In genomic region chr6:93543354-93544129, GRCm38 (mm10) we compare ENCODE assay signal across 9 mouse cellular contexts.
DNase-seq lines count a peak whose midpoint lies in the region; ATAC-seq and TF ChIP-seq lines count a peak whose summit lies in the region.
"Had no signal": no experiment of that assay in that cellular context is flagged by ENCODE, and none has a peak within 500 bp of the region (broad histone marks: within the 10 kb centered on the region; RNA-seq: fewer than 3 reads in every experiment).

No protein-coding gene starts in this region.

- H3K36me3 ChIP-seq in forebrain, embryonic 14.5 days (ENCODE audit: control insufficient read depth, insufficient read depth, low read length): no peaks in the 10 kb centered on the region

- intact Hi-C loops in gastrocnemius, adult 2 months (cut with DNase I): loop anchor here (5.0 kb wide), 1 partner anchor 756 kb away; no protein-coding TSS in a partner anchor

- no peaks in the 10 kb centered on the region for H3K27me3 ChIP-seq in forebrain, embryonic 14.5 days (replicated peaks; ENCODE audit: control insufficient read depth, insufficient read depth, low read length)

- H3K9me3 ChIP-seq in forebrain, embryonic 14.5 days (replicated peaks; ENCODE audit: control insufficient read depth, low read length): no peaks in the 10 kb centered on the region

- peak overlapping the region; percentile 62 for H3K4me3 ChIP-seq in gastrocnemius, adult 2 months
- no peak overlapping the region for H3K4me3 ChIP-seq in forebrain, embryonic 14.5 days (ENCODE audit: low read depth, low read length)
- H3K4me3 ChIP-seq: myocyte had no signal

- H3K9ac ChIP-seq in forebrain, embryonic 14.5 days (ENCODE audit: low read length): no peak overlapping the region

- no peak for DNase-seq in gastrocnemius, adult 2 months
- no peak for DNase-seq in gastrocnemius, postnatal 25 days
- peak; percentile 12 for DNase-seq in ES-CJ7 (ENCODE audit: low read depth, low spot score)
- DNase-seq in forebrain, embryonic 14.5 days (ENCODE audit: low spot score): peak; percentile 64
- DNase-seq in kidney, postnatal 14 days: peak; percentile 32
- no peak for DNase-seq in urinary bladder, adult 2 months (ENCODE audit: low spot score)
- DNase-seq in cerebellum, adult 9-11 months: no peak

- H3K4me1 ChIP-seq in forebrain, embryonic 14.5 days (ENCODE audit: control insufficient read depth, insufficient read depth, low read length): no peaks in the 10 kb centered on the region

- peak; percentile 23; the same call in 1 of the 2 replicates for ATAC-seq in forebrain, embryonic 14.5 days
- ATAC-seq in inflammation-experienced regulatory T-cells, adult 6 months: no peak

- H3K4me2 ChIP-seq in forebrain, embryonic 14.5 days (ENCODE audit: low read length): peak overlapping the region; percentile 33; the same call in 1 of the 2 replicates

- peak overlapping the region; percentile 52 for H3K27ac ChIP-seq in gastrocnemius, adult 2 months
- H3K27ac ChIP-seq in forebrain, embryonic 14.5 days (ENCODE audit: low read depth, low read length): no peak overlapping the region

- peak; percentile 69 for TF ChIP-seq CTCF in gastrocnemius, adult 2 months (IDR thresholded peaks at IDR 0.05)

- 16% methylated on average over 15 of the region's 15 CpGs for WGBS in forebrain, embryonic 14.5 days

Comparison
In these comparisons a context has a peak if more than half of its experiments do, and no peak if none do; other contexts are left out.
1. DNase-seq: peak in ES-CJ7 (single experiment), forebrain, embryonic 14.5 days (single experiment) and kidney, postnatal 14 days (single experiment); none in gastrocnemius, adult 2 months (single experiment), gastrocnemius, postnatal 25 days (single experiment), urinary bladder, adult 2 months (single experiment) and cerebellum, adult 9-11 months (single experiment).